Mouse (Mus musculus) ES-E14 (cell line): ENCODE results near the gene Gramd2. TPM values are rescaled to one million over a fixed set of nuclear protein-coding genes. Genes with fewer than 3 reads are reported as not detected.
A peak's percentile ranks its signal among the peaks of the same experiment; 100 is the strongest.

Experiments used
- DNase-seq: peaks from one replicate; pipeline ENCODE4 v3.0.0-alpha.2; 2013; ENCODE audit warnings: low read depth, low spot score
- H3K27ac ChIP-seq: 2 replicates; pipeline ENCODE4 v1.5.1; 2012; ENCODE audit warnings: low read depth, mild to moderate bottlenecking, low read length, moderate library complexity, mixed read lengths; ENCODE audit not compliant: poor library complexity, insufficient read depth, severe bottlenecking
- H3K36me3 ChIP-seq: 2 replicates; pipeline ENCODE4 v1.6.1; 2012; ENCODE audit warnings: mild to moderate bottlenecking, low read length, moderate library complexity, mixed read lengths; ENCODE audit not compliant: control insufficient read depth, poor library complexity, insufficient read depth, severe bottlenecking
- H3K4me1 ChIP-seq, 2 experiments: fragments of 150-350 bp in 1 of 2; sonication (generic) in 1 of 2; 2 replicates each; pipeline ENCODE4 v1.6.1; 2012; ENCODE audit warnings: low read length in 2 of 2, mild to moderate bottlenecking in 1 of 2, mixed read lengths in 1 of 2; ENCODE audit not compliant: control insufficient read depth in 2 of 2, insufficient read depth in 2 of 2, poor library complexity in 1 of 2
- H3K4me3 ChIP-seq, 2 experiments: fragments of 150-350 bp in 1 of 2; sonication (generic) in 1 of 2; 2 replicates each; pipeline ENCODE4 v1.5.1; 2012; ENCODE audit warnings: low read length in 2 of 2, low read depth in 1 of 2, mild to moderate bottlenecking in 1 of 2, mixed read lengths in 1 of 2; ENCODE audit not compliant: insufficient read depth in 1 of 2, poor library complexity in 1 of 2, severe bottlenecking in 1 of 2
- H3K9ac ChIP-seq: 2 replicates; pipeline ENCODE4 v1.6.1; 2012; ENCODE audit warnings: low read depth, mild to moderate bottlenecking, low read length, mixed read lengths; ENCODE audit not compliant: poor library complexity, insufficient read depth, severe bottlenecking
- H3K9me3 ChIP-seq: fragments of 150-350 bp; sonication (generic); 2 replicates; pipeline ENCODE4 v1.6.1; 2012; ENCODE audit warnings: low read depth, mild to moderate bottlenecking, low read length; ENCODE audit not compliant: control insufficient read depth, insufficient read depth
- CHD2 ChIP-seq: IDR thresholded peaks from 2 replicates; pipeline ENCODE4 v1.6.1; 2014; ENCODE audit warnings: mild to moderate bottlenecking, low read depth, low read length, inconsistent platforms
- HCFC1 ChIP-seq: IDR thresholded peaks from 2 replicates; pipeline ENCODE4 v1.6.1; 2012; ENCODE audit warnings: low read length, inconsistent platforms, borderline replicate concordance; ENCODE audit not compliant: insufficient read depth
- MAFK ChIP-seq: IDR thresholded peaks from 2 replicates; pipeline ENCODE4 v1.6.1; 2014; ENCODE audit warnings: mild to moderate bottlenecking, low read depth, low read length, inconsistent platforms; ENCODE audit not compliant: insufficient read depth
- ZC3H11A ChIP-seq: IDR thresholded peaks from 2 replicates; pipeline ENCODE4 v1.6.1; 2012; ENCODE audit warnings: low read depth, mild to moderate bottlenecking, inconsistent platforms, low read length, borderline replicate concordance
- ZNF384 ChIP-seq: IDR thresholded peaks from 2 replicates; pipeline ENCODE4 v1.6.1; 2012; ENCODE audit warnings: low read depth, low read length, inconsistent platforms
- in situ Hi-C, 2 experiments: fragments of 600-800 bp; cut with MboI; formaldehyde crosslinking; loops; one replicate each; pipeline ENCODE4 v1.15.1; 2025; ENCODE audit warnings: low sequenced_read_pairs in 2 of 2, inconsistent platforms in 1 of 2; ENCODE audit not compliant: unreplicated experiment in 2 of 2
- total RNA-seq: library from RNA; depleted of rRNA; stranded (reverse); fragments of 300-350 nt; gene quantifications from 2 replicates; pipeline ENCODE4 v1.2.3, GENCODE M21; 2012

Gramd2 gene
- total RNA-seq, 1 experiment: 3.5 TPM

DNA sequence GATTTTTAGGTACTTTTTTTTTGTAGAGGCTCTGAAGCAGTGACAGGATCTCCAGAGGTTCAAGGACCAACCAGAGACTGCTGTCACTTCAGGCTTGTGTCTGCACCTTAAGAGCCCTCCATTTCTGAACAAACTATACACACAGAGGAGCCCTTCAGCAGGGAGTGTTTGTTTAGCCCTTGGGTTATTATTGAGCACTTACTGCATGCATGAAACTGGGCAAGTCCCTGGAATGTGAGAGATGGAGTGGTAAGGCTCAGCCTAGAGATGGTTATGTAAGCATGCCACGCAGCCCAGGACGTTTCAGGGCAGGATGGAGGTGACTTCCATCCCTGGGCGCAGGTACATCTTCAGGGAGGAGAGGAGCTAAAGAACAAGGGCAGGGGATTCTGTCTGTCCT, 16.4 kb downstream of the Gramd2 start:
- H3K9ac ChIP-seq: no peak overlapping the region
- TF ChIP-seq MAFK (no peak), HCFC1 (no peak), ZC3H11A (no peak), CHD2 (no peak), ZNF384 (no peak)
- H3K4me1 ChIP-seq: peaks cover 2 to 16% of the 10 kb centered on the region in 2 experiments; a peak in 1 of 4 replicates
- in situ Hi-C loops: no loop called here
- H3K27ac ChIP-seq: no peak overlapping the region
- H3K4me3 ChIP-seq: no peak overlapping the region
- no peaks in the 10 kb centered on the region for H3K36me3 ChIP-seq
- H3K9me3 ChIP-seq: no peaks in the 10 kb centered on the region
- DNase-seq: no peak

DNA sequence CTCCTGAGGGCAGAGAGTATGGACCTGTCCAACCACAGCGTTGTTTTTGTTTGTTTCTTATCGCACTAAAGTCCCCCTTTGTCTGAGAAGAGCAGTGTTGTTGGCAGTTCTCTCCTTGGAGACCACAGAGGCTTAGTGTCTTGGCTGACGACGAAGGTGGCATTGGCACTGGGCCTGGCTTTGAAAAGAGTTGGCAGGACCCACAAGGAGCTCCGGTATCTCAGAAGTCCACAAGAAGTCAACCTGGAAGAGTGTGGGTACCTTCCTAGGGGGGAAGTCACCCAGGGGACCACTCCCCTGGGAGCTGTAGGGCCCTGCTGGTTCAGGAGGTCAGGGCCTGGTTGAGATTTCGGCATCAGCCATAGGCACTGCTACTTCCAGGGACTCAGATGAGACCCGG, 21.1 kb downstream of the Gramd2 start:
- TF ChIP-seq ZC3H11A (no peak), HCFC1 (no peak), CHD2 (no peak), ZNF384 (no peak), MAFK (no peak)
- DNase-seq: no peak

DNA sequence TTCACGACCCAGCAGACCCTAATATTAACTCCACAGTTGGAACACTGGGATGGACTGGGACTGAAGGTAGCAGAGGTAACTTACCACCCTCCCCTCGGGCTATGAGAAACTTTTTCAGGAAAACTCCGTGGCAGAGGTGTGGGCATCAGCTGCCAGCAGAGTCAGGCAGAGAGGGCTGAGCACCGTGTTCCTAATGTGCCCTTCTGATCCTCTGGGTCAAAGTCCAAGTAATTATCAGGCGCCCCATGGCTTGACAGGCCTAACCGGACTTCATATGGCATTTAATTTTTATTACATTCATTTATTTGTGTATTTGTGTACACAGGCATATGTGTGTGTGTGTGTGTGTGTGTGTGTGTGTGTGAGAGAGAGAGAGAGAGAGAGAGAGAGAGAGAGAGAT, 23.2 kb downstream of the Gramd2 start:
- H3K9ac ChIP-seq: no peak overlapping the region
- no peaks in the 10 kb centered on the region for H3K36me3 ChIP-seq
- 0 out of 4 replicates have a peak, but pooled peaks cover 0 to 2% of the 10 kb centered on the region in 2 experiments for H3K4me1 ChIP-seq
- in situ Hi-C loops: no loop called here
- no peaks in the 10 kb centered on the region for H3K9me3 ChIP-seq
- no peak for DNase-seq
- no peak overlapping the region for H3K27ac ChIP-seq
- H3K4me3 ChIP-seq: no peak overlapping the region
- TF ChIP-seq HCFC1: no peak

More for the DNA sequence above, 21.1 kb downstream of the Gramd2 start:
- Histone ChIP-seq H3K4me3 (no peak overlapping the region), H3K4me1 (no peaks in the 10 kb centered on the region), H3K9ac (no peak overlapping the region), H3K27ac (no peak overlapping the region), H3K36me3 (no peaks in the 10 kb centered on the region), H3K9me3 (no peaks in the 10 kb centered on the region)
- in situ Hi-C loops: no loop called here

DNA sequence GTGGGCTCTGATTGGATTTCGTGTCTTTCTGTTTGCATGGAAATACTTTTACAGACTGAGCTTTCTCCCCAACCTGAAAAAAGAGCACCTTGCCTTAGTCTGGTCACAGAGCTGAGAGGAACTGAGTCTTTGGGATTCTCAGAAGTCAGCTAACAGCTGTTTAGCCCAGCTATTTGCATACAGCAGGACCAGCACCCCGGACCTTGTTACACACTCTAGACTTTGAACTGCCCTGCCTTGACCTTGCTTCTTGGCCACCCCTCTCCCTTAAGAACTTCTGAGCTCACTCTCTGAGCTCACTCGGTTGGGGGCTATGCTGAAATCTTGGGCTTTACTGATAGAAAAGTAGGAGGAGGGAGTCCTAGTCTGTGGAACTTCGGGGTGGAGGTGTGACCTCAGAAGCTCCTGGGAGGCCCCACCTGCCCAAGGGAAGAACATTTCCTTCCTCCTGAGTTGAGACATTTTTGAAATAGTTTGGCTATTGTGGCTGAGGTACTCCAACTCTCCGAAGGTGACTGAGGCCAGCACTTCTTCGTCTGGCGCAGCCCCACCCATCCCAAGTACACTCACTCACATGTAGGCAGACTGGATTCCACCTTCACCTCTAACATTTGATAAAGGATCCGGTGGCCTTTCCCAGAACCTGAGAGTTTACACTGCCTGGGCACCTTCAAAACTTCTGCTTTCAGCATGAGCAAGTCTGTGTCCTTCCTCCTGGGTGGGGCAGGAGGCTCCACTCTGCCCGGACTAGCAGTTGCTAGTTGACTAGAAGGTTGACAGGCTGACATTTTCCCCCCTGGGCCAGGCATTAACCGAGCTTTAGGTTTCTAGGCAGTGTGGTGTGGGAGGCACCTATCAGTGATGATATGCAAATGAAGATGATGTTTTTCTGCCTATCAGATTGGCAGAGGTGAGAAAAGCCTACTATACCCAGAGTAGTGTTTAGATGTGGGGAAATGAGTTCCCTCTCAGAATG, 27.2 kb downstream of the Gramd2 start:
- Histone ChIP-seq H3K27ac (no peak overlapping the region), H3K4me1 (0 out of 4 replicates have a peak, but pooled peaks cover 0 to 2% of the 10 kb centered on the region in 2 experiments), H3K4me3 (no peak overlapping the region), H3K36me3 (no peaks in the 10 kb centered on the region), H3K9me3 (no peaks in the 10 kb centered on the region), H3K9ac (no peak overlapping the region)
- in situ Hi-C loops: no loop called here
- peak; percentile 21 for DNase-seq
- TF ChIP-seq ZNF384: no peak
- no peak for TF ChIP-seq MAFK
- TF ChIP-seq ZC3H11A: no peak
- TF ChIP-seq CHD2: no peak
- TF ChIP-seq HCFC1: no peak

DNA sequence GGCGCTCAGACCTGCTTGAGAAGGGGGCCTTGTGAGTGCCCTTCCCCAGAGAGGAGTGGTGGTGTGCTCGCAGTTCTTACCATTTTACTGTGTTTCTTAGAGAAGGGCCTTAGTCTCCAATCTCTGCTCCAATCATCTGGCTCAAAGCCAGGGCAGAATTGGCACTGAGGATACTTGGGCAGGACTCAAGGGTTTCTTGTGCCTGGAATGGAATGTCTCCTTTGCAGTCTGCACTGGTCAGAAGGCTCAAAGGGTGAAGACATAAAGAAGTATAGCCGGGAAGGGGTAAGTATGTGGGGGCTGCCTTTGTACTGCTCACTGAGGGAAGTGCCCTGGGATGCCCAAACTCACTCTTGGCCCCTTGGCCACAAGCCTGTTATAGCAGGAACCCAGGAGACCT, 29.3 kb downstream of the Gramd2 start:
- no peak for TF ChIP-seq ZC3H11A
- no peak for TF ChIP-seq MAFK
- TF ChIP-seq CHD2: no peak
- TF ChIP-seq HCFC1: no peak
- TF ChIP-seq ZNF384: no peak
- no peak overlapping the region for H3K9ac ChIP-seq
- 0 out of 4 replicates have a peak, but pooled peaks cover 0 to 2% of the 10 kb centered on the region in 2 experiments for H3K4me1 ChIP-seq
- H3K36me3 ChIP-seq: no peaks in the 10 kb centered on the region
- in situ Hi-C loops: no loop called here
- H3K9me3 ChIP-seq: no peaks in the 10 kb centered on the region
- no peak overlapping the region for H3K27ac ChIP-seq
- H3K4me3 ChIP-seq: no peak overlapping the region
- DNase-seq: no peak
